Mouse (Mus musculus) stomach, embryonic 16.5 days (tissue): ENCODE measurements around the gene Abi3bp. TPM values are rescaled to one million over a fixed set of nuclear protein-coding genes. Genes with fewer than 3 reads are reported as not detected.

Experiments
- ATAC-seq: fragments of 200-750 bp; cut with Nextera tagmentation; 2 replicates; pipeline ENCODE4 v1.8.0; 2017; ENCODE audit warnings: moderate number of reproducible peaks, moderate TSS enrichment; ENCODE audit not compliant: insufficient read depth, low FRiP score
- H3K27ac ChIP-seq: fragments of 300-500 bp; sonication (generic); 2 replicates; pipeline ENCODE4 v1.5.1; 2014; ENCODE audit warnings: low read length
- H3K27me3 ChIP-seq: fragments of 300-500 bp; sonication (generic); 2 replicates; pipeline ENCODE4 v1.6.1; 2014; ENCODE audit warnings: low read length, control low read depth, mixed read lengths; ENCODE audit not compliant: control insufficient read depth, insufficient read depth
- H3K36me3 ChIP-seq: fragments of 300-500 bp; sonication (generic); 2 replicates; pipeline ENCODE4 v1.6.1; 2014; ENCODE audit warnings: low read length; ENCODE audit not compliant: control insufficient read depth, insufficient read depth
- H3K4me1 ChIP-seq: fragments of 300-500 bp; sonication (generic); 2 replicates; pipeline ENCODE4 v1.6.1; 2014; ENCODE audit warnings: low read length, control low read depth, mixed read lengths; ENCODE audit not compliant: control insufficient read depth, insufficient read depth
- H3K4me2 ChIP-seq: fragments of 300-500 bp; sonication (generic); 2 replicates; pipeline ENCODE4 v1.6.1; 2014; ENCODE audit warnings: low read depth, low read length, mixed read lengths
- H3K4me3 ChIP-seq: fragments of 300-500 bp; sonication (generic); replicated peaks from 2 replicates; pipeline ENCODE4 v1.5.1; 2014; ENCODE audit warnings: mild to moderate bottlenecking, low read length
- H3K9ac ChIP-seq: fragments of 300-500 bp; sonication (generic); 2 replicates; pipeline ENCODE4 v1.6.1; 2014; ENCODE audit warnings: low read length
- H3K9me3 ChIP-seq: fragments of 300-500 bp; sonication (generic); replicated peaks from 2 replicates; pipeline ENCODE4 v1.6.1; 2016; ENCODE audit warnings: low read length, control low read depth; ENCODE audit not compliant: control insufficient read depth
- WGBS: fragments of 180-500 bp; shearing (Covaris S2); extraction: QIAGEN DNeasy Blood & Tissue Kit; methylation state at CpG from one replicate; pipeline ENCODE4 v1.1.7; 2014; 5-methylcytosine and 5-hydroxymethylcytosine counted together
- polyA plus RNA-seq: library from polyadenylated mRNA; unstranded; fragments of >200 nt; fragmentation: Nextera tagmentation; extraction: Ambion mirVana; gene quantifications from 2 replicates; pipeline ENCODE4 v1.2.1, GENCODE M21; 2015

The Abi3bp gene
- polyA plus RNA-seq, 1 experiment from 2014 or later = 37.7 TPM

- no peak overlapping the region for H3K4me2 ChIP-seq
- no peaks in the 10 kb centered on the region for H3K36me3 ChIP-seq
- no peak overlapping the region for H3K9ac ChIP-seq
- ATAC-seq = no peak
- H3K27ac ChIP-seq = no peak overlapping the region
- H3K27me3 ChIP-seq = no peaks in the 10 kb centered on the region
- WGBS = 63% methylated on average over 7 of the region's 7 CpGs
- H3K4me1 ChIP-seq = no peaks in the 10 kb centered on the region
- no peaks in the 10 kb centered on the region for H3K9me3 ChIP-seq
- H3K4me3 ChIP-seq = no peak overlapping the region
Observed at GRCm38 (mm10) chr16:56646382-56647172, 168.9 kb downstream of the Abi3bp start.

- H3K9me3 ChIP-seq = no peaks in the 10 kb centered on the region
- H3K9ac ChIP-seq = no peak overlapping the region
- H3K36me3 ChIP-seq = no peaks in the 10 kb centered on the region
- ATAC-seq = no peak
- H3K27me3 ChIP-seq = no peaks in the 10 kb centered on the region
- H3K4me2 ChIP-seq = no peak overlapping the region
- no peaks in the 10 kb centered on the region for H3K4me1 ChIP-seq
- H3K27ac ChIP-seq = no peak overlapping the region
- no peak overlapping the region for H3K4me3 ChIP-seq
- WGBS = 74% methylated on average over 12 of the region's 12 CpGs
Observed at GRCm38 (mm10) chr16:56655193-56655910, 177.7 kb downstream of the Abi3bp start.

GRCm38 (mm10) chr16:56658866-56659265, 181.2 kb downstream of the Abi3bp start:
- no peaks in the 10 kb centered on the region for H3K9me3 ChIP-seq
- H3K4me2 ChIP-seq = no peak overlapping the region
- no peak overlapping the region for H3K9ac ChIP-seq
- no peaks in the 10 kb centered on the region for H3K4me1 ChIP-seq
- no peak overlapping the region for H3K4me3 ChIP-seq
- no peaks in the 10 kb centered on the region for H3K36me3 ChIP-seq
- no peak overlapping the region for H3K27ac ChIP-seq
- no peaks in the 10 kb centered on the region for H3K27me3 ChIP-seq
- no peak for ATAC-seq

GRCm38 (mm10) chr16:56669520-56669919, 191.8 kb downstream of the Abi3bp start:
- no peak overlapping the region for H3K4me3 ChIP-seq
- H3K9ac ChIP-seq = no peak overlapping the region
- no peak overlapping the region for H3K27ac ChIP-seq
- 74% methylated on average over 5 of the region's 5 CpGs for WGBS
- no peak for ATAC-seq
- no peaks in the 10 kb centered on the region for H3K4me1 ChIP-seq
- H3K4me2 ChIP-seq = no peak overlapping the region
- H3K9me3 ChIP-seq = no peaks in the 10 kb centered on the region
- H3K36me3 ChIP-seq = no peaks in the 10 kb centered on the region
- no peaks in the 10 kb centered on the region for H3K27me3 ChIP-seq

GRCm38 (mm10) chr16:56670941-56671340, 193.3 kb downstream of the Abi3bp start:
- no peak overlapping the region for H3K9ac ChIP-seq
- H3K4me1 ChIP-seq = no peaks in the 10 kb centered on the region
- no peak overlapping the region for H3K4me2 ChIP-seq
- no peak overlapping the region for H3K27ac ChIP-seq
- H3K4me3 ChIP-seq = no peak overlapping the region
- no peak for ATAC-seq
- 56% methylated on average over 8 of the region's 8 CpGs for WGBS
- no peaks in the 10 kb centered on the region for H3K36me3 ChIP-seq
- no peaks in the 10 kb centered on the region for H3K27me3 ChIP-seq
- H3K9me3 ChIP-seq = no peaks in the 10 kb centered on the region

GRCm38 (mm10) chr16:56673420-56673819, 195.7 kb downstream of the Abi3bp start:
- Histone ChIP-seq H3K9me3 (no peaks in the 10 kb centered on the region), H3K4me2 (no peak overlapping the region), H3K27ac (no peak overlapping the region), H3K4me1 (no peaks in the 10 kb centered on the region), H3K27me3 (no peaks in the 10 kb centered on the region), H3K4me3 (no peak overlapping the region), H3K9ac (no peak overlapping the region), H3K36me3 (no peaks in the 10 kb centered on the region)
- 91% methylated on average over 2 of the region's 2 CpGs for whole genome bisulfite sequencing
- ATAC-seq = no peak

GRCm38 (mm10) chr16:56677146-56677545, 199.5 kb downstream of the Abi3bp start:
- no peak overlapping the region for H3K4me2 ChIP-seq
- H3K4me1 ChIP-seq = no peaks in the 10 kb centered on the region
- WGBS = 61% methylated on average over 4 of the region's 4 CpGs
- ATAC-seq = no peak
- H3K9me3 ChIP-seq = no peaks in the 10 kb centered on the region
- H3K27me3 ChIP-seq = no peaks in the 10 kb centered on the region
- H3K9ac ChIP-seq = no peak overlapping the region
- H3K27ac ChIP-seq = no peak overlapping the region
- peaks cover 3% of the 10 kb centered on the region for H3K36me3 ChIP-seq
- no peak overlapping the region for H3K4me3 ChIP-seq

GRCm38 (mm10) chr16:56681010-56681645, 203.4 kb downstream of the Abi3bp start:
- no peak for ATAC-seq
- no peak overlapping the region for H3K4me3 ChIP-seq
- H3K4me1 ChIP-seq = no peaks in the 10 kb centered on the region
- H3K9me3 ChIP-seq = no peaks in the 10 kb centered on the region
- no peak overlapping the region for H3K4me2 ChIP-seq
- 73% methylated on average over 8 of the region's 8 CpGs for WGBS
- H3K27ac ChIP-seq = no peak overlapping the region
- H3K27me3 ChIP-seq = no peaks in the 10 kb centered on the region
- H3K9ac ChIP-seq = no peak overlapping the region
- peaks cover 12% of the 10 kb centered on the region for H3K36me3 ChIP-seq

GRCm38 (mm10) chr16:56686747-56687146, 209.1 kb downstream of the Abi3bp start:
- peaks cover 23% of the 10 kb centered on the region for H3K36me3 ChIP-seq

More at GRCm38 (mm10) chr16:56686747-56687146, 209.1 kb downstream of the Abi3bp start:
- Histone ChIP-seq H3K27me3 (no peaks in the 10 kb centered on the region), H3K9me3 (no peaks in the 10 kb centered on the region), H3K4me1 (no peaks in the 10 kb centered on the region), H3K9ac (no peak overlapping the region), H3K4me3 (no peak overlapping the region), H3K4me2 (no peak overlapping the region), H3K27ac (no peak overlapping the region)
- no peak for ATAC-seq
- WGBS = 89% methylated on average over 5 of the region's 5 CpGs
